Mouse (Mus musculus): ENCODE data around the gene Fam19a4. TPM values are rescaled to one million over a fixed set of nuclear protein-coding genes. Genes with fewer than 3 reads are reported as not detected.

Fam19a4 gene
- not detected in 2 replicates for polyA plus RNA-seq (2012; rRNA removed)

GRCm38 (mm10) chr6:97060074-97060681 lies at the start of gene Fam19a4:
Gene Fam19a4 (minus strand): TSS chr6:97060413.
- no peak for TF ChIP-seq POLR2A (IDR thresholded peaks at IDR 0.05; ENCODE audit: low read depth, low read length)
- TF ChIP-seq CTCF (conservative IDR thresholded peaks at IDR 0.05; ENCODE audit: insufficient read depth, insufficient read length, low read depth, low read length) = no peak
- H3K27ac ChIP-seq (ENCODE audit: insufficient read depth, low read depth, low read length) = no peak within 1 kb of the TSS
- H3K36me3 ChIP-seq (ENCODE audit: control insufficient read depth, insufficient read depth, low read length) = no peaks in the 10 kb centered on the region
- H3K4me3 ChIP-seq (ENCODE audit: insufficient read depth, low read depth, low read length) = no peak within 1 kb of the TSS
- WGBS = 1% methylated on average over 30 of the region's 30 CpGs
- H3K4me1 ChIP-seq (ENCODE audit: control insufficient read depth, insufficient read depth, low read length) = no peaks in the 10 kb centered on the region
- H3K27me3 ChIP-seq (replicated peaks; ENCODE audit: control insufficient read depth, insufficient read depth, low read length) = no peaks in the 10 kb centered on the region; the same call in 1 of the 2 replicates
- peak; percentile 10 for DNase-seq

GRCm38 (mm10) chr6:97106777-97107176 lies 46.6 kb upstream of the Fam19a4 start:
- H3K36me3 ChIP-seq (ENCODE audit: control insufficient read depth, insufficient read depth, low read length) = peaks cover 1% of the 10 kb centered on the region; the same call in 1 of the 2 replicates
- no peak overlapping the region for H3K27ac ChIP-seq (ENCODE audit: insufficient read depth, low read depth, low read length)
- TF ChIP-seq CTCF (conservative IDR thresholded peaks at IDR 0.05; ENCODE audit: insufficient read depth, insufficient read length, low read depth, low read length) = peak; percentile 80
- no peak for TF ChIP-seq POLR2A (IDR thresholded peaks at IDR 0.05; ENCODE audit: low read depth, low read length)

GRCm38 (mm10) chr6:97106106-97106505 lies 45.9 kb upstream of the Fam19a4 start:
- no peak for DNase-seq
- Histone ChIP-seq H3K4me1 (ENCODE audit: control insufficient read depth, insufficient read depth, low read length) (no peaks in the 10 kb centered on the region), H3K36me3 (ENCODE audit: control insufficient read depth, insufficient read depth, low read length) (no peaks in the 10 kb centered on the region), H3K27me3 (replicated peaks; ENCODE audit: control insufficient read depth, insufficient read depth, low read length) (no peaks in the 10 kb centered on the region), H3K4me3 (ENCODE audit: insufficient read depth, low read depth, low read length) (no peak overlapping the region), H3K27ac (ENCODE audit: insufficient read depth, low read depth, low read length) (no peak overlapping the region)
- TF ChIP-seq POLR2A (IDR thresholded peaks at IDR 0.05; ENCODE audit: low read depth, low read length) (no peak), CTCF (conservative IDR thresholded peaks at IDR 0.05; ENCODE audit: insufficient read depth, insufficient read length, low read depth, low read length) (no peak)
- 89% methylated on average over 8 of the region's 8 CpGs for whole genome bisulfite sequencing

More at GRCm38 (mm10) chr6:97106777-97107176, 46.6 kb upstream of the Fam19a4 start:
- no peak overlapping the region for H3K4me3 ChIP-seq (ENCODE audit: insufficient read depth, low read depth, low read length)
- no peaks in the 10 kb centered on the region for H3K27me3 ChIP-seq (replicated peaks; ENCODE audit: control insufficient read depth, insufficient read depth, low read length)
- H3K4me1 ChIP-seq (ENCODE audit: control insufficient read depth, insufficient read depth, low read length) = no peaks in the 10 kb centered on the region
- DNase-seq = peak; percentile 38
- WGBS = 25% methylated on average over 2 of the region's 2 CpGs

- H3K36me3 ChIP-seq (ENCODE audit: control insufficient read depth, insufficient read depth, low read length) = no peaks in the 10 kb centered on the region
- no peak overlapping the region for H3K27ac ChIP-seq (ENCODE audit: insufficient read depth, low read depth, low read length)
- H3K4me1 ChIP-seq (ENCODE audit: control insufficient read depth, insufficient read depth, low read length) = no peaks in the 10 kb centered on the region
- 50% methylated on average over 7 of the region's 7 CpGs for WGBS
- TF ChIP-seq CTCF (conservative IDR thresholded peaks at IDR 0.05; ENCODE audit: insufficient read depth, insufficient read length, low read depth, low read length) = peak; percentile 66
- TF ChIP-seq POLR2A (IDR thresholded peaks at IDR 0.05; ENCODE audit: low read depth, low read length) = no peak
- no peak overlapping the region for H3K4me3 ChIP-seq (ENCODE audit: insufficient read depth, low read depth, low read length)
- no peaks in the 10 kb centered on the region for H3K27me3 ChIP-seq (replicated peaks; ENCODE audit: control insufficient read depth, insufficient read depth, low read length)
- DNase-seq = peak; percentile 8
These were observed 44.1 kb upstream of the Fam19a4 start for GRCm38 (mm10) chr6:97104264-97104852.

GRCm38 (mm10) chr6:97101958-97102702 lies 41.9 kb upstream of the Fam19a4 start:
- no peak for TF ChIP-seq POLR2A (IDR thresholded peaks at IDR 0.05; ENCODE audit: low read depth, low read length)
- TF ChIP-seq CTCF (conservative IDR thresholded peaks at IDR 0.05; ENCODE audit: insufficient read depth, insufficient read length, low read depth, low read length) = no peak
- no peak overlapping the region for H3K27ac ChIP-seq (ENCODE audit: insufficient read depth, low read depth, low read length)
- no peak for DNase-seq
- H3K4me3 ChIP-seq (ENCODE audit: insufficient read depth, low read depth, low read length) = no peak overlapping the region
- no peaks in the 10 kb centered on the region for H3K4me1 ChIP-seq (ENCODE audit: control insufficient read depth, insufficient read depth, low read length)
- 26% methylated on average over 15 of the region's 15 CpGs for WGBS
- H3K27me3 ChIP-seq (replicated peaks; ENCODE audit: control insufficient read depth, insufficient read depth, low read length) = no peaks in the 10 kb centered on the region
- H3K36me3 ChIP-seq (ENCODE audit: control insufficient read depth, insufficient read depth, low read length) = no peaks in the 10 kb centered on the region

- no peak overlapping the region for H3K27ac ChIP-seq (ENCODE audit: insufficient read depth, low read depth, low read length)
- no peak for DNase-seq
- H3K36me3 ChIP-seq (ENCODE audit: control insufficient read depth, insufficient read depth, low read length) = no peaks in the 10 kb centered on the region
- 13% methylated on average over 12 of the region's 12 CpGs for WGBS
- H3K4me1 ChIP-seq (ENCODE audit: control insufficient read depth, insufficient read depth, low read length) = no peaks in the 10 kb centered on the region
- H3K27me3 ChIP-seq (replicated peaks; ENCODE audit: control insufficient read depth, insufficient read depth, low read length) = no peaks in the 10 kb centered on the region
- TF ChIP-seq CTCF (conservative IDR thresholded peaks at IDR 0.05; ENCODE audit: insufficient read depth, insufficient read length, low read depth, low read length) = no peak
- TF ChIP-seq POLR2A (IDR thresholded peaks at IDR 0.05; ENCODE audit: low read depth, low read length) = no peak
- H3K4me3 ChIP-seq (ENCODE audit: insufficient read depth, low read depth, low read length) = no peak overlapping the region
These were observed 41.2 kb upstream of the Fam19a4 start for GRCm38 (mm10) chr6:97101190-97101957.

Measured in kidney, adult 2 months (tissue).